Mouse (Mus musculus) erythroblast, embryonic 14.5 days (primary cell): ENCODE data around the gene Tmigd3. TPM values are rescaled to one million over a fixed set of nuclear protein-coding genes. Genes with fewer than 3 reads are reported as not detected.

Experiments used
- H3K27me3 ChIP-seq: 2 replicates; pipeline ENCODE4 v1.6.1; 2012; ENCODE audit warnings: inconsistent platforms; ENCODE audit not compliant: control insufficient read depth
- H3K36me3 ChIP-seq: 2 replicates; pipeline ENCODE4 v1.6.1; 2012; ENCODE audit warnings: mild to moderate bottlenecking, inconsistent platforms; ENCODE audit not compliant: control insufficient read depth
- H3K4me1 ChIP-seq: 2 replicates; pipeline ENCODE4 v1.6.1; 2012; ENCODE audit warnings: inconsistent platforms; ENCODE audit not compliant: control insufficient read depth
- H3K4me3 ChIP-seq: replicated peaks from 2 replicates; pipeline ENCODE3; 2012; ENCODE audit warnings: moderate library complexity, mild to moderate bottlenecking, inconsistent platforms
- H3K9me3 ChIP-seq: 2 replicates; pipeline ENCODE4 v1.6.1; 2012; ENCODE audit warnings: low read length, inconsistent platforms, mixed read lengths; ENCODE audit not compliant: control insufficient read depth
- GATA1 ChIP-seq: IDR thresholded peaks from 2 replicates; pipeline ENCODE4 v1.6.1; 2012; ENCODE audit warnings: low read length, inconsistent platforms, mixed read lengths
- TAL1 ChIP-seq: IDR thresholded peaks from 3 replicates; pipeline ENCODE4 v1.6.1; 2012; ENCODE audit warnings: low read length, inconsistent platforms, mixed read lengths
- polyA plus RNA-seq: library from polyadenylated mRNA; stranded (reverse); fragments of >175 nt; gene quantifications from 2 replicates; pipeline ENCODE4 v1.2.3, GENCODE M21; 2012

Gene Tmigd3
- polyA plus RNA-seq, 1 experiment, result not detected

DNA sequence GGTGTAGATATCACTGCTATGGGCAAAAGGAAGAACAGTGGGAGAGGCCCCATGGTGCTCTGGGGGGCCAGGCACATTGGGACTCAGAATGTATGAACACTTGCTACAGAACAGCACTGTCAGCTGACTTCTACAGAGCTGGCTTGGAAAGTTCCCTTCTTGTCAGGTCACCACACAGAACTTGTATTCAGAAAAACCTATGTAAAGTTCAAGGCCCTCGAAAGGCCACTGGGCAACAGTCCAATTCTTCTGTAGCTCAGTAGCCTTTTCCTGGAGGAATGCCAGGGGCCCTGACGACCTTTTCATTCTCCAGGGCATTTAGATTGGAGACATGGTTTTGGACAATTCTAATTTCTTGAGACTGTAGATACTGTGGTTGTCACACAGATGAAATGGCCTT, 2.6 kb upstream of the Tmigd3 start:
- H3K36me3 ChIP-seq, result no peaks in the 10 kb centered on the region
- no peaks in the 10 kb centered on the region for H3K9me3 ChIP-seq
- H3K27me3 ChIP-seq, result peaks cover 4% of the 10 kb centered on the region; the same call in 1 of the 2 replicates
- no peak for TF ChIP-seq TAL1
- TF ChIP-seq GATA1, result no peak
- H3K4me3 ChIP-seq, result no peak overlapping the region
- H3K4me1 ChIP-seq, result no peaks in the 10 kb centered on the region

DNA sequence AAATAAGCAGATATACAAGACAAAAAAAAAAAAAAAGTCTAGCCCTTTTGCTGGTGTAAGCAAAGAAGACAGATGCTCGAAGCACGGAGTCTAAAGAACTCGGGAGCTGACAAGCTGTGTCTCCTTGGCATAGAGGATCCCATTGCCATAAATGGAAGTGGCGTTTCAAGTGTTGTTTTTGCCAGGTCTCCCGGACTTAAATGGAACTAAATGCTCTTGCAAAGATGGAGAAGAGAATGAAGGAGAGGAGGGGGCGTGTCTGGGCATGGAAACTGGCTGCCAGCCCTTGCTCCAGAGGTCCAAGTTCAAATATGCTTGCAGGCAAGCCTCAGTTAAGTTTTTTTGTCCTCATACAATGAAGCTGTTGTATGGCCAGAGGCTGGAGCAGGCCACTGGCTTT, 1.3 kb downstream of the Tmigd3 start:
- TF ChIP-seq GATA1 (no peak), TAL1 (no peak)
- H3K4me1 ChIP-seq, result no peaks in the 10 kb centered on the region

DNA sequence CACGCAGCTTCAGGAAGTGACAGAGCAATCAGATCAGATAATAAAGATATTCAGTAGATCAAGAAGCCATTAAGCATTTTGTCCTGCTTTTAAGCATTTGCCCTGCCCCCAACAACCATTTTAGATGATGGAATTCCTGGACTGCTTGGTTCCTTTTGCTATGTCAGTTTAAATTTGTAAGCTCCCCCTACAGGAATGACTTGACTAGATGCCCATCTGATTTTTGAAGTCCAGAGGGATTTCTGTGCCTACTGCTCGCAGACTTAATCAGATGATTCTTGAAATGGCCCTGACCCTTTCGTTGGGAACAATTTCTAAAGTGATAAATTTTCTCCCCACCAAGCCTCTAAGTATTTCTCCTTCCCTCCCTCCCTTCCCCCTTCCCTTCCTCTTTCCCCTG, 1.9 kb downstream of the Tmigd3 start:
- TF ChIP-seq TAL1 (no peak), GATA1 (no peak)
- Histone ChIP-seq H3K27me3 (0 out of 2 replicates have a peak, but pooled peaks cover 2% of the 10 kb centered on the region), H3K4me1 (no peaks in the 10 kb centered on the region)

More for the DNA sequence above, 1.3 kb downstream of the Tmigd3 start:
- Histone ChIP-seq H3K9me3 (no peaks in the 10 kb centered on the region), H3K36me3 (no peaks in the 10 kb centered on the region), H3K4me3 (no peak overlapping the region), H3K27me3 (0 out of 2 replicates have a peak, but pooled peaks cover 2% of the 10 kb centered on the region)

DNA sequence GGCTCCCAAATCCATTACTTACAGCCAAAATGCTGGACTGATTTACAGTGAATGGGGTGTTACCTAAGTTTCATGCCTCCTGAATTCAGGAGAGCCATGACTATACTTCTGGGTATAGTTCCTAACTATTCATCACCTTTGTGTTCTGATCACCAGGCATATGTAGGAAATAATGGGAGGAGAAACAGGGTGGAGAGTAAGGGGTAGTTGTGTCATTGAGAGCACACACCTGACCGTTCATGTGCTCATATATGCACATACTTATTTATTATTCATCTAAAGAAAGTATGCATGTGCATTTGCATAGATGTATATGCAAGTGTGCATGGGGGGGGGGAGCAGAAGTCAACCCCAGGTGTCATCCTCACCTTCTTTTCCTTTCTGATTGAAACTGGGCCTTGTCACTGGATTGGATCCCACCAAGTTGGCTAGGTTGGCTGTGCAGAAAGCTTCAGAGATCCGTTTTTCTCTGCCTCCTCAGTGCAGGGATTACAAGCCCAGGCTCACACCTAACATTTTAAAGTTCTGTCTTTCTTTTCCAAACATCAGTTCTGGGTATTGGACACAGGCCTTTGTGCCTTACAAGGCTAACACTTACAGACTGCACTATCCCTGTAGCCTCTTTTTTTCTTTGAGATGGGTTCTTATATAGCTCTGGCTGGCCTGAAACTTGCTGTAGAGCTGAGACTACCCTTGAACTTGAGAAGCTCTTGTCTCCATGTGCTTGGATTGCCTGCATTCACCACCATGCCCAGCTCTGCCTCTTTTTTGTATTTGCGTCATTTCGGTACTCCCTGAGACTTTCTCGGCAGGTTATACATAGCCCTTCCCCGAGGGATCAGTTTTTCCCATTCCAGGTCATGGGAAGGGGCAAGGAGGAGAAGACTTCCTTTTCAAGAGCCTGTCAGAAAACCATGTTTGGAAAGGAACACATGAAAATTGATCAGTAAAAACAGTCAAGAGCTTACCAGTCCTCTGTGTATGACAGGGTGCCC, 3.0 kb downstream of the Tmigd3 start:
- Histone ChIP-seq H3K4me1 (no peaks in the 10 kb centered on the region), H3K4me3 (no peak overlapping the region)
- no peak for TF ChIP-seq TAL1
- no peak for TF ChIP-seq GATA1

More for the DNA sequence above, 1.9 kb downstream of the Tmigd3 start:
- no peaks in the 10 kb centered on the region for H3K9me3 ChIP-seq
- no peak overlapping the region for H3K4me3 ChIP-seq
- H3K36me3 ChIP-seq, result no peaks in the 10 kb centered on the region

DNA sequence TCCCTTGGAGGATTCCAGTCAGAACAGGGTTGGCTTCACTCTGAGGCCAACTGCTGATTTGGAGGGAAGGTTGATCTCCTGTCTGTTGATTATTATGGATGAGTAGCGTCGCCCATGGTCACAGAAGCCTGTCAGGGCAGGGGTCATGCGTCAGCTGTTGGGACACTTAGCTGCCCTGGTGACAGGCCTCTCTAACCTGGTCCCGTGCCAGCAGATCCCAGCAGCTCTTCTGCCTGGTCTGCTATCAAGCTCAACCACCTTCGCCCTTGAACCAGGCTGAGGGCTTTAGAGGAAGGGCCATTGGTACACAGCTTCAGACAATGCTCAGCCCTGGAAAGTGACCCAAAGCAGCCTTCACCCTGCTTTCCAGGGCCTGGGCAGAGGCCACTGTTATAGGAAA, 5.3 kb downstream of the Tmigd3 start:
- Histone ChIP-seq H3K9me3 (no peaks in the 10 kb centered on the region), H3K4me3 (no peak overlapping the region), H3K36me3 (no peaks in the 10 kb centered on the region), H3K27me3 (0 out of 2 replicates have a peak, but pooled peaks cover 5% of the 10 kb centered on the region), H3K4me1 (no peaks in the 10 kb centered on the region)
- TF ChIP-seq TAL1 (no peak), GATA1 (no peak)

More for the DNA sequence above, 3.0 kb downstream of the Tmigd3 start:
- Histone ChIP-seq H3K27me3 (0 out of 2 replicates have a peak, but pooled peaks cover 5% of the 10 kb centered on the region), H3K36me3 (no peaks in the 10 kb centered on the region), H3K9me3 (no peaks in the 10 kb centered on the region)

DNA sequence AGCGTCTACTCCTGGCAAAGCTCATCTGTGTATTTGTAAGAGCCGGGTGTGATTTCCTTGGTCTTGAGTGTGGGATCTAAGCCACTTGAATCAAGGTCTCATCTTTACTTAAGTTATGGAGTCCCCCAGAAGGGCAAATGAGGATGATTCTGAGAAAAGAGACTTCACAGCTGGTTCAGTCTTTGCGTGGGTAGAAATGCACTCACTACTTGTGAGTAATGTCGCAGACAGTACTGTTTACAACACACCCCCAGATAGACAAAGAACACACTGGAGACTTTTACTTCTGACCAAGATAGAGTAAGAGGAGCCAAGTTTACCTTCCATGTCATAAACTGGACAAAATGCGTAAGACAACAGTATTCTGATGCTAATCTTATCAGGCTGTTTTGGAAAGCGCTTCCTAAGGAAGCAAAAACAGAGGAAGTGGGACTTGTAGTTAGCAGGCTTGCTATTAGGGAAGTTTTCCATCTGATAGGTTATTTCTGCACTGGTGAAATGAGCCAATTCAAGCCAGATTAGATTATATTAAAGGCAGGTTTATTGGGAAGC, 6.6 kb downstream of the Tmigd3 start:
- H3K4me3 ChIP-seq, result no peak overlapping the region
- no peaks in the 10 kb centered on the region for H3K4me1 ChIP-seq
- TF ChIP-seq TAL1, result no peak
- TF ChIP-seq GATA1, result no peak

DNA sequence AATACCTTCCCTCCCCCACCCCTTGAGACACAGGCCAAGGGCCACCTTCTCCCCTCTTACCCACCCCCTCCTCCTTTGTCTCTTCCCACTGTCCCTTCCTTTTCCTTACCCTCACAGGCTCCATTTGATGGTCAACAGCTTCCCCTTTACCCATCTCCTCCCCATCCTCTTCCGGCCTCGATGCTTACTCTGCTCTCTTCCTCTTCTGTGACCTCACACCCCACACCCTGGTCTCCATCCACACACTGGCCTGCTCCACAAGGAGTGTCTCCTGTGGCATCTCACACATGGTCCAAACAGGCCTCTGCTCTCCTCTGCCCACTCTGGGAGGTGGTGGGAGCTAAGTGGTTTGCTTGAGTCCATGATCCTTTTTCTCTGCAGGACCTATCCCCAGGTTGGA, 7.2 kb downstream of the Tmigd3 start:
- no peak overlapping the region for H3K4me3 ChIP-seq
- H3K4me1 ChIP-seq, result no peaks in the 10 kb centered on the region
- H3K9me3 ChIP-seq, result no peaks in the 10 kb centered on the region
- H3K36me3 ChIP-seq, result no peaks in the 10 kb centered on the region
- TF ChIP-seq GATA1 (no peak), TAL1 (no peak)
- 0 out of 2 replicates have a peak, but pooled peaks cover 5% of the 10 kb centered on the region for H3K27me3 ChIP-seq

More for the DNA sequence above, 6.6 kb downstream of the Tmigd3 start:
- Histone ChIP-seq H3K9me3 (no peaks in the 10 kb centered on the region), H3K27me3 (0 out of 2 replicates have a peak, but pooled peaks cover 5% of the 10 kb centered on the region), H3K36me3 (no peaks in the 10 kb centered on the region)

DNA sequence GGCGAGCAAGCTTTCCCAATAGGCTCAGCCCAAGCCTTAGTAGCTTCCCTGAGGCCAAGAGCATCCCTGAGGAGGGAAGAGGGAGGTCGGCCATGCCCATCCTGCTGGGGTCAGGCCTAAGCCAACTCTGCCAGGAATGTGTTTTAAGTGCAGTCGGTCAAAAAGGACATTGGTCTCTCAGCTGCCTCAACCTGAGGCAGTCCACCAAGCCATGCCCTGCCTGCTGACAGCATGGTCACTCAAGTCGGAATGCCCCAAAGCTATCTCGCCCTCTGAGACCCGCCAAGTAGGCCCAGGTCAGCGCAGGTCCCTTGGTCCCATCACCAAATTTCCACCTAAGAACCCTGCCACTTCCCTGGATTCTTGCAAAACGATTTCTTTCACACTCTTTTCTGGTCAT, 8.0 kb downstream of the Tmigd3 start:
- Histone ChIP-seq H3K36me3 (no peaks in the 10 kb centered on the region), H3K9me3 (no peaks in the 10 kb centered on the region), H3K4me3 (no peak overlapping the region), H3K27me3 (peaks cover 5% of the 10 kb centered on the region; the same call in 1 of the 2 replicates), H3K4me1 (no peaks in the 10 kb centered on the region)
- TF ChIP-seq TAL1, result no peak
- no peak for TF ChIP-seq GATA1

DNA sequence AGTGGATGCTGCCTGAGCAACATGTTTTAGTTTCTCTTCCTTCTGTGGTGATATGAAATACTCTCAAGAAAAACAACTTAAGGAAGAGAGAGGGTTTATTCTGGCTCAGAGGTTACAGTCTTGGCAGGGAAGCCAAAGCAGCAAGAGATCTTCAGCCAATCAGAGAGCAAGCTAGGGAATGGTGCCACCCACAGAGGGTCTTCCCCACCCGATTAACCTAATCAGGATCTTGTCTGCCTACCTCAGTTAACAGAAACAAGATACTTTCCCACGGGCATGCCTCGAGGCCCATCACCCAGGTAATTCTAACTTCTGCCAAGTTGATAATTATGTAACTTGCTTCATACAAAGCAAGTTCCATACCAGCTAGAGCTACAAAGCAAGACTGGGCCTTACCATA, 9.7 kb downstream of the Tmigd3 start:
- no peak for TF ChIP-seq GATA1
- TF ChIP-seq TAL1, result no peak
- H3K36me3 ChIP-seq, result no peaks in the 10 kb centered on the region
- H3K4me3 ChIP-seq, result no peak overlapping the region
- H3K4me1 ChIP-seq, result no peaks in the 10 kb centered on the region
- H3K9me3 ChIP-seq, result no peaks in the 10 kb centered on the region
- peaks cover 5% of the 10 kb centered on the region; the same call in 1 of the 2 replicates for H3K27me3 ChIP-seq
